Mouse (Mus musculus) hindbrain, embryonic 16.5 days (tissue): ENCODE measurements at regions not wholly inside any gene's neighbourhood (a gene's known extent, or its start where the extent isn't known, plus 50 kb on each side); places are given as distances from the start of the nearest gene placed in this dataset.
A peak's percentile ranks its signal among the peaks of the same experiment; 100 is the strongest.
"Not testable (repeated sequence)": the region's sequence is repeated elsewhere in the genome, so short reads cannot be mapped to it uniquely, and the experiment has no call there.

Experiments
- ATAC-seq: fragments of 200-750 bp; cut with Nextera tagmentation; 2 replicates; pipeline ENCODE4 v1.8.0; 2017; ENCODE audit warnings: moderate TSS enrichment, moderate library complexity
- H3K27ac ChIP-seq: fragments of 300-500 bp; sonication (generic); 2 replicates; pipeline ENCODE4 v1.5.1; 2014; ENCODE audit warnings: low read depth, mild to moderate bottlenecking, control low read depth, low read length, moderate library complexity
- H3K27me3 ChIP-seq: fragments of 300-500 bp; sonication (generic); replicated peaks from 2 replicates; pipeline ENCODE4 v1.6.1; 2014; ENCODE audit warnings: low read length; ENCODE audit not compliant: control insufficient read depth, insufficient read depth
- H3K36me3 ChIP-seq: fragments of 300-500 bp; sonication (generic); 2 replicates; pipeline ENCODE4 v1.6.1; 2014; ENCODE audit warnings: mild to moderate bottlenecking, low read length, moderate library complexity, mixed read lengths; ENCODE audit not compliant: control insufficient read depth, insufficient read depth
- H3K4me1 ChIP-seq: fragments of 300-500 bp; sonication (generic); 2 replicates; pipeline ENCODE4 v1.6.1; 2014; ENCODE audit warnings: low read depth, low read length; ENCODE audit not compliant: control insufficient read depth, insufficient read depth
- H3K4me2 ChIP-seq: fragments of 300-500 bp; sonication (generic); 2 replicates; pipeline ENCODE4 v1.6.1; 2014; ENCODE audit warnings: mild to moderate bottlenecking, low read length, control low read depth, moderate library complexity
- H3K4me3 ChIP-seq: fragments of 300-500 bp; sonication (generic); 2 replicates; pipeline ENCODE4 v1.5.1; 2014; ENCODE audit warnings: mild to moderate bottlenecking, low read length, control low read depth, moderate library complexity
- H3K9ac ChIP-seq: fragments of 300-500 bp; sonication (generic); 2 replicates; pipeline ENCODE4 v1.6.1; 2014; ENCODE audit warnings: low read depth, mild to moderate bottlenecking, control low read depth, low read length, moderate library complexity
- H3K9me3 ChIP-seq: fragments of 300-500 bp; sonication (generic); 2 replicates; pipeline ENCODE4 v1.6.1; 2014; ENCODE audit warnings: mild to moderate bottlenecking, low read length, moderate library complexity; ENCODE audit not compliant: control insufficient read depth
- whole genome bisulfite sequencing: fragments of 180-500 bp; shearing (Covaris S2); extraction: QIAGEN DNeasy Blood & Tissue Kit; methylation state at CpG from one replicate; pipeline ENCODE4 v1.1.7; 2014; 5-methylcytosine and 5-hydroxymethylcytosine counted together

DNA sequence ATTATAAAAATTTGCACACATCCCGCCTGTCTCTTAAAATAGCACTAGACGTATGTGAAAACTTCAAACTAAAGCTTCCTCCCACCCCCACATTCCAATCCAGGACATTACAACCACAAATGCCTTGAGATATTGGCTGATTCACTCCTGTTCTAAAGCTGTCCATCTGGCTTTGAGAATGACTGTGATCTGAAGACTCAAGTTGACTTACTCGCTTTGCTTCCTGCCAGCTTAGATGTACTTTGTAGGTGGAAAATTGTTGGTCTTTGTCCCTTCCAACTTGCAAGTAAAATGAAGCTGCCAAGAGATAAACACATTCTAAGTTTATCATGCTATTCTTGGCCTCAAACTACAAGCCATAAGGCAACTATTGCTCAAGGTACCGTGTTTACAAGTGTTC, 779.7 kb downstream of the Cetn3 start:
- H3K27me3 ChIP-seq = no peaks in the 10 kb centered on the region
- no peak overlapping the region for H3K9ac ChIP-seq
- H3K4me3 ChIP-seq = no peak overlapping the region
- no peaks in the 10 kb centered on the region for H3K36me3 ChIP-seq
- no peak overlapping the region for H3K27ac ChIP-seq
- no peak for ATAC-seq
- no peaks in the 10 kb centered on the region for H3K4me1 ChIP-seq
- H3K4me2 ChIP-seq = no peak overlapping the region
- no peaks in the 10 kb centered on the region for H3K9me3 ChIP-seq
- 91% methylated on average over 4 of the region's 4 CpGs for WGBS

DNA sequence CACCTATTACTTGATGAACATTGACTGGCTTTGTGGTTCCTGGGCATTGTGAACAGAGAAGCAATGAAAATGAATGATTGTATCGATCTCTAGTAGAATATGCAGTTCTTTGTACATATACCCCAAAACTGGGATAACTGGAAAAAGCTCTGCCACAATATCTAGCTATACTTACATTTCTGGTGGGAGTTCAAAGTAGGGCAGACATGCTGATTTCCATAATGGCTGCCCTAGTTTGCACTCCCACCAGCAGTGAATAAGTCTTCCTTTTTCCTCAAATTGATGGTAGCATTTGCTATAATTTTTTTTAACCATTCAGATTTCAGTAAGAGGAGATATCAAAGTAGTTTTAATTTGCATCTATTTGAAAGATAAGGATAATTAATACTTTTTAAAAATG, 788.0 kb downstream of the Cetn3 start:
- Histone ChIP-seq H3K36me3 (no peaks in the 10 kb centered on the region), H3K4me1 (no peaks in the 10 kb centered on the region), H3K27ac (no peak overlapping the region), H3K9me3 (no peaks in the 10 kb centered on the region), H3K4me2 (no peak overlapping the region), H3K27me3 (no peaks in the 10 kb centered on the region), H3K4me3 (no peak overlapping the region), H3K9ac (no peak overlapping the region)
- ATAC-seq = no peak
- WGBS = 91% methylated on average over 1 of the region's 1 CpGs

DNA sequence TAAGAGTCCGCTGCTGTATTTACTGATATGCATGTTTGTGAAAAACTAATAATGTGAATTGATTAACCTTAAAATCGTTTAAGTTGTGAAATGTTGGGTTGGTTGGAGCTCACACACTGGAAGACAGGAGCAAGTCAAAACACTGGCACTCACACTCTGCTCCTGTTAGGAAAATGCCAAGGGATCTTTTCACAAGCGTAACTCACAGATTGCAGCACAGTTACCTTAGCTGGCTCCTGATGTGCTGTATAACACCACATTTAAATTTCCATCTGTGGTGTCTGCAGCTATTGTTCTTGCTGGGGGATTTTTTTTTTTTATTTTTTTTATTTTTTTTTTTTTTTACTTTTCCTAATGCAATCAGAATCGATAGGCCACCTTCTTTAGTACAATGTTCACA, 795.1 kb downstream of the Cetn3 start:
- Histone ChIP-seq H3K9me3 (no peaks in the 10 kb centered on the region), H3K27me3 (no peaks in the 10 kb centered on the region), H3K4me3 (no peak overlapping the region), H3K4me2 (no peak overlapping the region), H3K36me3 (no peaks in the 10 kb centered on the region), H3K9ac (no peak overlapping the region), H3K4me1 (no peaks in the 10 kb centered on the region), H3K27ac (no peak overlapping the region)
- ATAC-seq = no peak
- WGBS = 84% methylated on average over 4 of the region's 4 CpGs

DNA sequence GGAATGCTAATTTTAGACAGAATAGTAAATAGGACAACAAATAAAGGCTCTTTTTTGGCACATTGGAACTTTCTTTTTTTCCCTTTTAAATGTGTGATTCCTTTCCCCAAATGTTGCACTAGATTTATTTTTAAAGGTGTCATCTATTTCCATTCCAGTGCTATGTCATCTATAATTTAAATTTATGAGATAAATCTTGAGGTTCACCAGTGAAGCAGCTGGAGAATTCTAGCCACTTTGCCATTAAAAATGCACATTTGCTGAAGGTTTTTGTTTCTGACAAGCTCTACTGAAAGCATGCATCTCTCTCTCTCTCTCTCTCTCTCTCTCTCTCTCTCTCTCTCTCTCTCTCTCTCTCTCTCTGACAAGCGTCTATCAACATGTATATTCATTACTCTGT, 803.5 kb downstream of the Cetn3 start:
- Histone ChIP-seq H3K4me2 (no peak overlapping the region), H3K9me3 (no peaks in the 10 kb centered on the region), H3K9ac (no peak overlapping the region), H3K4me3 (no peak overlapping the region), H3K4me1 (no peaks in the 10 kb centered on the region), H3K36me3 (no peaks in the 10 kb centered on the region), H3K27ac (no peak overlapping the region), H3K27me3 (no peaks in the 10 kb centered on the region)
- WGBS = 69% methylated on average over 1 of the region's 1 CpGs
- no peak for ATAC-seq

DNA sequence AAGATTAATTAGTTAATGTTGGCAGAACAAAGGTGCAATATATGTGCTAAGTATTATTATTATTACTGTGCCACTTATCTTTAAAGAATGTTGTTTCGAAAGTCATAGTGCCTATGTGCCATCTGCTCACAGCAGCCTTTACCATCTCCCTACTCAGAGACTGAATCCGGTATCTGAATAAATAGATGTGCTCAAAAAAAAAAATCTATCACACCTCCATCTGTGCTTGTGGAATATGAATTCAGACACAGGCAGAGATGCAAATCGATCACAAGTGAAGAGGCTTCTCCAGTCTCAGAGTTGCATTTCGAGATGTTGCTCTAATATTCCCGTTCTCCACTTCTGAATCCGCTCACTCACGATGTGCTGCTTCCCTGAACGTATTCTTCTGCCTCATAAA, 811.0 kb downstream of the Cetn3 start:
- WGBS = 85% methylated on average over 8 of the region's 8 CpGs
- no peak overlapping the region for H3K27ac ChIP-seq
- ATAC-seq = no peak
- H3K4me2 ChIP-seq = no peak overlapping the region
- no peaks in the 10 kb centered on the region for H3K27me3 ChIP-seq
- no peaks in the 10 kb centered on the region for H3K4me1 ChIP-seq
- H3K9ac ChIP-seq = no peak overlapping the region
- no peak overlapping the region for H3K4me3 ChIP-seq
- no peaks in the 10 kb centered on the region for H3K9me3 ChIP-seq
- no peaks in the 10 kb centered on the region for H3K36me3 ChIP-seq

DNA sequence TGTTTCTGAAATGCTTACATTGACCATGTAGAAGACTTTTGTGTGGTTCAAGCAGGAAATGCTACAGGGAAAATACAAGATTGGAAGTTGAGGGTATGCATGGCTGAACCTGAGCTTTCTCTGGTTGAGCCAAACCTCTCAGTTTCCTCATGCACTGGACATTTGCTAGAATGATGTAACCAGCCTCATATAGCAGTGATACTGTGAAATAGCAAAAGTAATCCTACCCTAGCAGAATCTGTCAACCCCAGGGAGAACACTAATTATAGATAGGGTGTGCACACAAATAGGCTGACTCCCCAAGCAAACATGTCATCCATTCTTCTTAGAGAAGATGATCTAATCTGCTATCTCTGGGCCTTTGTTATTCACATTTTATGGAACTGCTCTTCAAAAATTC, 812.7 kb downstream of the Cetn3 start:
- no peaks in the 10 kb centered on the region for H3K9me3 ChIP-seq
- H3K4me3 ChIP-seq = no peak overlapping the region
- H3K9ac ChIP-seq = no peak overlapping the region
- H3K36me3 ChIP-seq = no peaks in the 10 kb centered on the region
- H3K4me1 ChIP-seq = no peaks in the 10 kb centered on the region
- no peaks in the 10 kb centered on the region for H3K27me3 ChIP-seq
- no peak overlapping the region for H3K4me2 ChIP-seq
- ATAC-seq = no peak
- H3K27ac ChIP-seq = no peak overlapping the region

DNA sequence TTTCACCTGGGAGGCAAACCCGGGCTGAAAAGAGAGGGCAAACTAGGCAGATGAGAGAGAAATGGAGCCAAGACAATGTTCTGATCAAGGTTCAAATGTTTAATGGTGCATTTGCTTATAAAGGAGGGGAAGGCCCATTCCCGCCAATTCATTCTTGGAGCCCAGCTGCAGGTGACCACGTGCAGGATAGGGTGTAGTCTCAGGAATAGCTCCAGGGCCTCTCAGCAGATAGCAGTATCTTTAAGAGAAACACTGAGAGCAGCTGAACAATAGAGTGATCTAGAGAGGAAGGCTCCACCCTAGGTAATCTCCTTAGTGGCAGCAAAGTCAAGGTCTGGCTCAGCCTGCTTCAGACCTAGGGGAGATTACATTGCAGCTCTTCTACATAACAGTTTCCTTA, 823.0 kb downstream of the Cetn3 start:
- not testable (repeated sequence) for H3K4me3 ChIP-seq, H3K4me2 ChIP-seq, H3K9ac ChIP-seq, H3K4me1 ChIP-seq, H3K9me3 ChIP-seq, H3K27ac ChIP-seq, H3K36me3 ChIP-seq, H3K27me3 ChIP-seq, ATAC-seq
- WGBS = 79% methylated on average over 3 of the region's 3 CpGs

DNA sequence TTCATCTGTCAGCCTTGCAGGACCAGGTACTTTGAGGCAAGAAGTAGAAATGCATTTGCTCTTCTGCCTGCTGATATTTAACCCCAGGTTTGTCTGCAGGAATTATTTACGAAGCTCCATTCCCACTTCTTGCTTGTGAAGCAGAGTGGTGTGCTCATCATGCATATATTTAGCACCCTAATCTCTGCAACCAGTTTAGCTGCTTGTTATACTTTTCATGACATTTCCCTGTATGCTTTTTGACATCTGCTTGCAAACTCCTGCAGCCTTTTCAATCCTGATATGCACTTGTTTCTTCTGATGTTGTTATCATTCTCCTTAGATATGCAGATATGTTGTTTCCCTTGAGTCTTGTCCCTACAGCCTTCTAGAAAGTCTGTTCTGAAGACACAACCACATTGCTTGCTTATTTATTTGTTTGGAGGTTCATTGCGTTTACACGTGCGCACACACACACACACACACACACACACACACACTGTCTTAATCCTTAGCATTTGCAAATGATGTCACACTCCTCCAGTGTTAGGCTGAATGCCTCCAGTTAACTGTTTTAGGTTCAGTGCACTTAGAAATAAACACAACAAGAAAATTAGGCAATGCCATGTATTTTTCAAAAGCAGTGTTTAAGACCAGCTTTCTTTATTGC, 836.3 kb downstream of the Cetn3 start:
- no peaks in the 10 kb centered on the region for H3K36me3 ChIP-seq
- H3K9ac ChIP-seq = no peak overlapping the region
- no peaks in the 10 kb centered on the region for H3K27me3 ChIP-seq
- ATAC-seq = no peak
- H3K27ac ChIP-seq = no peak overlapping the region
- H3K4me2 ChIP-seq = no peak overlapping the region
- no peak overlapping the region for H3K4me3 ChIP-seq
- WGBS = 65% methylated on average over 4 of the region's 4 CpGs
- H3K9me3 ChIP-seq = no peaks in the 10 kb centered on the region
- 0 out of 2 replicates have a peak, but pooled peaks cover 2% of the 10 kb centered on the region for H3K4me1 ChIP-seq

DNA sequence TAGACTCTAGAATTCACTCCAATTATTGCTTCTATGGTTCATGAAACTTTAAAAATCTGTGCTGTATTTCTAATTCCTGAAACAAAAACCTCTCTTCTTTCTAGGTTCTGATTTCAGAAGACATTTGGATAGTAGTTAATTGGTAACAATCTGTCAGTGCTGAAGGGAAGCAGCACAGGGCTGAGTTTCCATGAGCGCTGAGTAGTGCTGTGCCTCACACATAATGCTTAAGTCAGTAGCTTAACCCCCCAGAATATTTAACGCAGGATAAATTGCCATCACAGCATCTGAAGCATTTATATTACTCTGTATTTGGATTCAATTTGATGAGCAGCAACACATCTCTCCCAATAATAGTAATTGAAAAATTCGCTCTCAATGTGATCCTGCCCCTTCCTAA, 837.2 kb downstream of the Cetn3 start:
- Histone ChIP-seq H3K4me1 (0 out of 2 replicates have a peak, but pooled peaks cover 2% of the 10 kb centered on the region), H3K4me2 (no peak overlapping the region), H3K9me3 (no peaks in the 10 kb centered on the region), H3K27ac (no peak overlapping the region), H3K27me3 (no peaks in the 10 kb centered on the region), H3K36me3 (no peaks in the 10 kb centered on the region), H3K4me3 (no peak overlapping the region), H3K9ac (no peak overlapping the region)
- ATAC-seq = no peak
- WGBS = 53% methylated on average over 3 of the region's 3 CpGs

DNA sequence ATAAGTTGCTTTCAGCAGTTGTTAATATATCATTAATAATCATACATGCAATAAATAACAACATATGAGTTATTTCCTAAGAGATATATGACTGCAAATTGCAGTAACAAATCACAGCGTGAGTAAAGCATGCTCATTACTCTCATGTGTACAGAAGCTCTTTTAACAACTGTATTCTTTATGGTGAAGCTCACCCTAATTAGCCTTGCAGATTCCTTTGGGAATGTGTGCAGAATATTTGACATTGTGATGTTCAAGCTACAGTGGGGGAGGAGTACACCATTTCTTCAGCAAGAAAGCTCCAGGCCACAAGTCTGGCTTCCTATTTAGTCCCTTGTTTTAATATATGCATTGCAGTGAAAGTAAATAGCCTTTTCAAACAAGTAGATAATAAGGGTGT, 837.9 kb downstream of the Cetn3 start:
- Histone ChIP-seq H3K9me3 (no peaks in the 10 kb centered on the region), H3K9ac (no peak overlapping the region), H3K4me2 (no peak overlapping the region), H3K27me3 (no peaks in the 10 kb centered on the region), H3K36me3 (no peaks in the 10 kb centered on the region), H3K4me1 (0 out of 2 replicates have a peak, but pooled peaks cover 2% of the 10 kb centered on the region), H3K27ac (no peak overlapping the region), H3K4me3 (no peak overlapping the region)
- ATAC-seq = peak; percentile 67; the same call in 1 of the 2 replicates
- WGBS = 11% methylated on average over 1 of the region's 1 CpGs
